Mouse (Mus musculus) forebrain, embryonic 13.5 days (tissue): ENCODE results near the gene Fam124a. TPM values are rescaled to one million over a fixed set of nuclear protein-coding genes. Genes with fewer than 3 reads are reported as not detected.

Source experiments
- ATAC-seq: fragments of 200-750 bp; cut with Nextera tagmentation; 2 replicates; pipeline ENCODE4 v1.8.0; 2017
- H3K27ac ChIP-seq: fragments of 300-500 bp; sonication (generic); 2 replicates; pipeline ENCODE4 v1.5.1; 2015; ENCODE audit warnings: inconsistent platforms, mild to moderate bottlenecking, moderate library complexity
- H3K27me3 ChIP-seq: fragments of 300-500 bp; sonication (generic); 2 replicates; pipeline ENCODE4 v1.6.1; 2015; ENCODE audit warnings: mild to moderate bottlenecking, inconsistent platforms
- H3K36me3 ChIP-seq: fragments of 300-500 bp; sonication (generic); 2 replicates; pipeline ENCODE4 v1.6.1; 2015; ENCODE audit warnings: mild to moderate bottlenecking, inconsistent platforms; ENCODE audit not compliant: poor library complexity, severe bottlenecking
- H3K4me1 ChIP-seq: fragments of 300-500 bp; sonication (generic); 2 replicates; pipeline ENCODE4 v1.6.1; 2015; ENCODE audit warnings: inconsistent platforms
- H3K4me2 ChIP-seq: fragments of 300-500 bp; sonication (generic); 2 replicates; pipeline ENCODE4 v1.6.1; 2015; ENCODE audit warnings: inconsistent platforms, mild to moderate bottlenecking, moderate library complexity
- H3K4me3 ChIP-seq: fragments of 300-500 bp; sonication (generic); 2 replicates; pipeline ENCODE4 v1.5.1; 2015; ENCODE audit warnings: mild to moderate bottlenecking, inconsistent platforms
- H3K9ac ChIP-seq: fragments of 300-500 bp; sonication (generic); 2 replicates; pipeline ENCODE4 v1.6.1; 2015; ENCODE audit warnings: mild to moderate bottlenecking, inconsistent platforms
- H3K9me3 ChIP-seq: fragments of 300-500 bp; sonication (generic); replicated peaks from 2 replicates; pipeline ENCODE4 v1.6.1; 2016; ENCODE audit warnings: inconsistent platforms
- WGBS: fragments of 180-500 bp; shearing (Covaris S2); methylation state at CpG from one replicate; pipeline ENCODE4 v1.1.7; 2015; 5-methylcytosine and 5-hydroxymethylcytosine counted together
- polyA plus RNA-seq: library from polyadenylated mRNA; unstranded; fragments of >200 nt; fragmentation: Nextera tagmentation; extraction: Ambion mirVana; gene quantifications from 2 replicates; pipeline ENCODE4 v1.2.1, GENCODE M21; 2015

Fam124a gene
- polyA plus RNA-seq = 22.7 and 23.9 TPM in 2 replicates

GRCm38 (mm10) chr14:62555309-62555829, at the start of gene Fam124a:
Gene Fam124a (plus strand): TSS chr14:62555737.
- H3K9me3 ChIP-seq = no peaks in the 10 kb centered on the region
- peaks cover 4% of the 10 kb centered on the region; the same call in 1 of the 2 replicates for H3K27me3 ChIP-seq
- no peaks in the 10 kb centered on the region for H3K36me3 ChIP-seq
- ATAC-seq = peak; percentile 93
- peaks cover 37% of the 10 kb centered on the region for H3K4me1 ChIP-seq
- peak within 1 kb of the TSS; percentile 82 for H3K9ac ChIP-seq
- peak within 1 kb of the TSS; percentile 86 for H3K4me2 ChIP-seq
- peak within 1 kb of the TSS; percentile 59 for H3K27ac ChIP-seq
- peak within 1 kb of the TSS; percentile 72 for H3K4me3 ChIP-seq
- WGBS = under 1% methylated on average over 51 of the region's 51 CpGs

- no peaks in the 10 kb centered on the region for H3K4me1 ChIP-seq
- WGBS = 86% methylated on average over 3 of the region's 3 CpGs
- no peak overlapping the region for H3K27ac ChIP-seq
- no peaks in the 10 kb centered on the region for H3K27me3 ChIP-seq
- no peak overlapping the region for H3K4me3 ChIP-seq
- no peaks in the 10 kb centered on the region for H3K36me3 ChIP-seq
- no peak overlapping the region for H3K4me2 ChIP-seq
- H3K9ac ChIP-seq = no peak overlapping the region
- no peak for ATAC-seq
- H3K9me3 ChIP-seq = no peaks in the 10 kb centered on the region
Measured at GRCm38 (mm10) chr14:62506261-62506660, 49.3 kb upstream of the Fam124a start.

GRCm38 (mm10) chr14:62509350-62509749, 46.2 kb upstream of the Fam124a start:
- no peaks in the 10 kb centered on the region for H3K27me3 ChIP-seq
- H3K9ac ChIP-seq = no peak overlapping the region
- no peak overlapping the region for H3K27ac ChIP-seq
- H3K4me1 ChIP-seq = peaks cover 4% of the 10 kb centered on the region; the same call in 1 of the 2 replicates
- H3K36me3 ChIP-seq = no peaks in the 10 kb centered on the region
- 67% methylated on average over 3 of the region's 3 CpGs for WGBS
- no peaks in the 10 kb centered on the region for H3K9me3 ChIP-seq
- H3K4me2 ChIP-seq = no peak overlapping the region
- no peak for ATAC-seq
- no peak overlapping the region for H3K4me3 ChIP-seq

GRCm38 (mm10) chr14:62512845-62513244, 42.7 kb upstream of the Fam124a start:
- ATAC-seq = no peak
- Histone ChIP-seq H3K4me3 (no peak overlapping the region), H3K27ac (no peak overlapping the region), H3K9me3 (no peaks in the 10 kb centered on the region), H3K36me3 (no peaks in the 10 kb centered on the region), H3K9ac (no peak overlapping the region), H3K4me2 (no peak overlapping the region), H3K27me3 (no peaks in the 10 kb centered on the region), H3K4me1 (peaks cover 4% of the 10 kb centered on the region; the same call in 1 of the 2 replicates)
- WGBS = 18% methylated on average over 1 of the region's 1 CpGs

- no peak overlapping the region for H3K9ac ChIP-seq
- no peaks in the 10 kb centered on the region for H3K9me3 ChIP-seq
- H3K36me3 ChIP-seq = no peaks in the 10 kb centered on the region
- H3K27ac ChIP-seq = no peak overlapping the region
- ATAC-seq = no peak
- no peaks in the 10 kb centered on the region for H3K4me1 ChIP-seq
- no peak overlapping the region for H3K4me3 ChIP-seq
- WGBS = 82% methylated on average over 2 of the region's 2 CpGs
- H3K27me3 ChIP-seq = no peaks in the 10 kb centered on the region
- no peak overlapping the region for H3K4me2 ChIP-seq
Measured at GRCm38 (mm10) chr14:62530951-62531350, 24.6 kb upstream of the Fam124a start.

GRCm38 (mm10) chr14:62536127-62536526, 19.4 kb upstream of the Fam124a start:
- Histone ChIP-seq H3K9me3 (no peaks in the 10 kb centered on the region), H3K4me3 (no peak overlapping the region), H3K9ac (no peak overlapping the region), H3K4me1 (no peaks in the 10 kb centered on the region), H3K27me3 (no peaks in the 10 kb centered on the region), H3K27ac (no peak overlapping the region), H3K4me2 (no peak overlapping the region), H3K36me3 (no peaks in the 10 kb centered on the region)
- 65% methylated on average over 5 of the region's 5 CpGs for WGBS
- no peak for ATAC-seq

GRCm38 (mm10) chr14:62536988-62537387, 18.5 kb upstream of the Fam124a start:
- H3K4me3 ChIP-seq = no peak overlapping the region
- no peak overlapping the region for H3K27ac ChIP-seq
- H3K4me2 ChIP-seq = no peak overlapping the region
- no peaks in the 10 kb centered on the region for H3K36me3 ChIP-seq
- no peaks in the 10 kb centered on the region for H3K4me1 ChIP-seq
- no peak overlapping the region for H3K9ac ChIP-seq
- H3K9me3 ChIP-seq = no peaks in the 10 kb centered on the region
- 87% methylated on average over 5 of the region's 5 CpGs for WGBS
- H3K27me3 ChIP-seq = no peaks in the 10 kb centered on the region
- no peak for ATAC-seq

GRCm38 (mm10) chr14:62539834-62540233, 15.7 kb upstream of the Fam124a start:
- no peaks in the 10 kb centered on the region for H3K4me1 ChIP-seq
- ATAC-seq = no peak
- H3K27ac ChIP-seq = no peak overlapping the region
- H3K4me2 ChIP-seq = no peak overlapping the region
- H3K36me3 ChIP-seq = no peaks in the 10 kb centered on the region
- WGBS = 90% methylated on average over 3 of the region's 3 CpGs
- no peaks in the 10 kb centered on the region for H3K9me3 ChIP-seq
- no peak overlapping the region for H3K9ac ChIP-seq
- H3K4me3 ChIP-seq = no peak overlapping the region
- no peaks in the 10 kb centered on the region for H3K27me3 ChIP-seq

- H3K4me2 ChIP-seq = no peak overlapping the region
- no peak for ATAC-seq
Measured at GRCm38 (mm10) chr14:62541751-62542150, 13.8 kb upstream of the Fam124a start.

GRCm38 (mm10) chr14:62546296-62546695, 9.2 kb upstream of the Fam124a start:
- no peaks in the 10 kb centered on the region for H3K4me1 ChIP-seq
- no peaks in the 10 kb centered on the region for H3K9me3 ChIP-seq
- 91% methylated on average over 6 of the region's 6 CpGs for WGBS

More at GRCm38 (mm10) chr14:62541751-62542150, 13.8 kb upstream of the Fam124a start:
- Histone ChIP-seq H3K27me3 (no peaks in the 10 kb centered on the region), H3K27ac (no peak overlapping the region), H3K4me1 (no peaks in the 10 kb centered on the region), H3K36me3 (no peaks in the 10 kb centered on the region), H3K4me3 (no peak overlapping the region), H3K9me3 (no peaks in the 10 kb centered on the region), H3K9ac (no peak overlapping the region)
- WGBS = 85% methylated on average over 1 of the region's 1 CpGs

GRCm38 (mm10) chr14:62546746-62547145, 8.8 kb upstream of the Fam124a start:
- H3K4me3 ChIP-seq = no peak overlapping the region
- no peaks in the 10 kb centered on the region for H3K4me1 ChIP-seq
- 64% methylated on average over 4 of the region's 4 CpGs for WGBS
- H3K4me2 ChIP-seq = no peak overlapping the region
- no peak for ATAC-seq
- no peaks in the 10 kb centered on the region for H3K27me3 ChIP-seq
- no peak overlapping the region for H3K27ac ChIP-seq
- no peaks in the 10 kb centered on the region for H3K36me3 ChIP-seq
- no peaks in the 10 kb centered on the region for H3K9me3 ChIP-seq
- no peak overlapping the region for H3K9ac ChIP-seq

More at GRCm38 (mm10) chr14:62546296-62546695, 9.2 kb upstream of the Fam124a start:
- ATAC-seq = no peak
- H3K27ac ChIP-seq = no peak overlapping the region
- no peak overlapping the region for H3K4me3 ChIP-seq
- H3K9ac ChIP-seq = no peak overlapping the region
- H3K4me2 ChIP-seq = no peak overlapping the region
- H3K27me3 ChIP-seq = no peaks in the 10 kb centered on the region
- no peaks in the 10 kb centered on the region for H3K36me3 ChIP-seq

- 61% methylated on average over 4 of the region's 4 CpGs for WGBS
- Histone ChIP-seq H3K4me2 (no peak overlapping the region), H3K27me3 (peaks cover 4% of the 10 kb centered on the region; the same call in 1 of the 2 replicates), H3K27ac (no peak overlapping the region), H3K4me3 (no peak overlapping the region), H3K4me1 (peaks cover 4% of the 10 kb centered on the region; the same call in 1 of the 2 replicates), H3K36me3 (no peaks in the 10 kb centered on the region), H3K9me3 (no peaks in the 10 kb centered on the region), H3K9ac (no peak overlapping the region)
- ATAC-seq = no peak
Measured at GRCm38 (mm10) chr14:62550121-62550520, 5.4 kb upstream of the Fam124a start.

GRCm38 (mm10) chr14:62552771-62553170, 2.8 kb upstream of the Fam124a start:
- Histone ChIP-seq H3K4me1 (peaks cover 22% of the 10 kb centered on the region), H3K9me3 (no peaks in the 10 kb centered on the region), H3K36me3 (no peaks in the 10 kb centered on the region), H3K4me2 (no peak overlapping the region), H3K9ac (no peak overlapping the region), H3K4me3 (no peak overlapping the region), H3K27ac (no peak overlapping the region), H3K27me3 (peaks cover 4% of the 10 kb centered on the region; the same call in 1 of the 2 replicates)
- 92% methylated on average over 4 of the region's 4 CpGs for WGBS
- ATAC-seq = no peak
